16 mouse cellular contexts compared by ENCODE assay signal in genomic region chr3:109765141-109765540, GRCm38 (mm10).
"Had no signal": no experiment of that assay in that cellular context is flagged by ENCODE, and none has a peak within 500 bp of the region (broad histone marks: within the 10 kb centered on the region; RNA-seq: fewer than 3 reads in every experiment).

No protein-coding gene starts in this region.

- H3K9me3 ChIP-seq: limb, embryonic 15.5 days; liver, embryonic 12.5 days; lung, embryonic 15.5 days; stomach, embryonic 15.5 days had no signal

- H3K27ac ChIP-seq: kidney, postnatal 0 days; limb, embryonic 15.5 days; liver, embryonic 12.5 days; lung, embryonic 15.5 days; macrophage; stomach, embryonic 15.5 days had no signal

- DNase-seq: kidney, adult 9 months; kidney, postnatal 36 days; layer of hippocampus, adult 9-11 months; layer of hippocampus, postnatal 36 days; lung, postnatal 14 days; thymus, adult 2 months; thymus, postnatal 25 days had no signal

- H3K4me1 ChIP-seq: limb, embryonic 15.5 days; liver, embryonic 12.5 days; lung, embryonic 15.5 days; megakaryocyte, embryonic 14.5 days; stomach, embryonic 15.5 days had no signal

- ATAC-seq: liver, embryonic 12.5 days; midbrain, embryonic 16.5 days had no signal

- H3K36me3 ChIP-seq: limb, embryonic 15.5 days; liver, embryonic 12.5 days; lung, embryonic 15.5 days; stomach, embryonic 15.5 days had no signal

- H3K4me3 ChIP-seq: limb, embryonic 15.5 days; liver, embryonic 12.5 days; lung, embryonic 15.5 days; megakaryocyte, embryonic 14.5 days; stomach, embryonic 15.5 days had no signal

- H3K4me2 ChIP-seq: limb, embryonic 15.5 days; liver, embryonic 12.5 days; lung, embryonic 15.5 days; midbrain, embryonic 11.5 days; stomach, embryonic 15.5 days had no signal

- H3K27me3 ChIP-seq: limb, embryonic 15.5 days; liver, embryonic 12.5 days; lung, embryonic 15.5 days; megakaryocyte, embryonic 14.5 days; stomach, embryonic 15.5 days had no signal

- H3K9ac ChIP-seq: limb, embryonic 15.5 days; liver, embryonic 12.5 days; lung, embryonic 15.5 days; stomach, embryonic 15.5 days had no signal
